Mouse (Mus musculus) skeletal muscle tissue, adult 2 months (tissue): Measurements from ENCODE around the gene Nupl1.
A peak's percentile ranks its signal among the peaks of the same experiment; 100 is the strongest.

Experiments used
- DNase-seq: peaks from one replicate; pipeline ENCODE4 v3.0.0-alpha.2; 2012; ENCODE audit warnings: low read depth, low spot score

Gene Nupl1

DNA sequence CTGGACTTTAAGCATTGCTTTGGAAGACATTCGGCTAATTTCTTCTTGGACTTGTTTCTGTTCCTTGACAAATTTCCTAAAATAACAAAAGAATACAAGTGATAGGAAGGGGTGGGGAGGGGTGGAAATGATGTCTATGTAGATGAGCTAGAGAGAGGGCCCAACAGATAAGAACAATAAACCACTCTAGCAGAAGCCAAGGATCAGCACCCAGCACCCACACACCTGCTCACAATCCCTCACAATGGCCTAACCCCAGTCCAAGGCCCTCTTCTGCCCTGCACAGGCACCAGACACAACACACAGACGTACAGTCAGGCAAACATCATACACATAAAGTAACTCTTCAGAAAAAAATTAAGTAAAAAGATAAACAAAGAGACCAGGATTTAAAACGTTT is 12.7 kb downstream of the Nupl1 start:
- no peak for DNase-seq

- no peak for DNase-seq
Observed at GRCm38 (mm10) chr14:60219886-60220285, 31.3 kb downstream of the Nupl1 start.

- DNase-seq, result no peak
Observed at GRCm38 (mm10) chr14:60217616-60218015, 33.6 kb downstream of the Nupl1 start.

GRCm38 (mm10) chr14:60216125-60216524 is 35.1 kb downstream of the Nupl1 start:
- DNase-seq, result no peak

DNA sequence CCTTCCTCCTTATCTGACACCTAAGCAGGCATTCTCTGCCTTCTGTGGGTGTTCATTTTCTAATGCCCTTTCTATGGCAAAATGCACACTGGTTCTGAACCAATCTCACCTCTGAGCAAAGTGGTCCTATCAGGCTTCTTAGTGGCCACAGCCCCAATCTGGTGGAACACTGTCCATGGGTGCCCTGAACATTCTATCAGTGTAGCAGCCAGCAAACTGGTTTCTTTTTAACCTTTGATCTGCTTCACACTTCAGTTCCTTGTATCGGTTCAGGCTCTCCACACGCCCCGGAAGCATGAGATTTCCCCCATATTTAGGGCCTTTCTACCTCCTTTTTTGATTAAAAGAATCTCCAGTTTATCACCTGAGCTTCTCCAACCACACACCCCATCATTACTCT is 36.2 kb downstream of the Nupl1 start:
- DNase-seq, result no peak

- no peak for DNase-seq
Observed at GRCm38 (mm10) chr14:60214040-60214439, 37.2 kb downstream of the Nupl1 start.

GRCm38 (mm10) chr14:60209166-60209565 is 42.1 kb downstream of the Nupl1 start:
- DNase-seq, result no peak

- DNase-seq, result no peak
Observed at GRCm38 (mm10) chr14:60204993-60205392, 46.2 kb downstream of the Nupl1 start.

DNA sequence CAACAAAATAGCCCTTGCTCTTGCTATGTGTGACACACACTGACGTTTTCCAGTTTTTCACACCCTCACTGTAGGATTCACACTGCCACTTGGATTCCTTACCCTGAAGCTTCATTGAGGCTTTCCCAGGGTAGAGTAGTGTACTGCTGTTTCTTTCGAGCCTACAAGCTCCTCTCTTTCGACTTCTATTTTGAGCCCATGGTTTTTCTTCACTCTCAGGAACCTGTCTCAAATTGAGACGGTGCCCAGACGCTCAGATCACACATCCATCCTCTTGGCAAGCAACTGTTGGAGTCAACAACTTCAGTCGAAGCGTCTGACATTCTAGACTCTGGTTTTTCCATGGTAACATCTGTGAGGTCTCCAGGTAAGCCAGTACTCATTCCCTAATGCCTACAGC is 54.3 kb downstream of the Nupl1 start, which contains the start of gene Atp8a2:
Atp8a2 (minus strand) TSS at position 296 of the 400 bp plus-strand sequence.
- DNase-seq, result peak; percentile 9

- no peak for DNase-seq
Observed at GRCm38 (mm10) chr14:60195999-60196398, 55.2 kb downstream of the Nupl1 start.

GRCm38 (mm10) chr14:60194606-60195005 is 56.6 kb downstream of the Nupl1 start:
- no peak for DNase-seq

DNA sequence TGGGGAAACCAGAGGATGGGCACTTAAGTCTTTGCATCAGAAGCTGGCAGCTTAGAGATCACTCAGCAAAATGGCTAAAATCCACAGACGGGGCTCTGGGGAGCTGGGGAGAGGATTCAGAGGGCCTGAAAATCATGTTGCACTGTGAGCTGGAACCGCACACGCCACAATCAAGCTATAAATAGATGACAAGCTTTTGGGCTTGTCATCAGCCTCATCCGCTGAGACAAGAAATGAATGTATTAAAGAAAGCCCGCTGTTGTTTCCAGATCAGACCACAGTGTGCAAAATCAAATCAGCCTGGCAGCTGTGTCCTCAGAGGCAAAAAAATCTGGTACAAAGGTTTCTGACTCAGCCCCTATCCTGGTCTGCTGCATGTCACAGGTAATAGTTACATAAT is 61.5 kb downstream of the Nupl1 start:
- DNase-seq, result no peak

GRCm38 (mm10) chr14:60188201-60188825 is 62.9 kb downstream of the Nupl1 start:
- DNase-seq, result no peak

- no peak for DNase-seq
Observed at GRCm38 (mm10) chr14:60181306-60181705, 69.9 kb downstream of the Nupl1 start.

- DNase-seq, result no peak
Observed at GRCm38 (mm10) chr14:60178571-60178955, 72.7 kb downstream of the Nupl1 start.

DNA sequence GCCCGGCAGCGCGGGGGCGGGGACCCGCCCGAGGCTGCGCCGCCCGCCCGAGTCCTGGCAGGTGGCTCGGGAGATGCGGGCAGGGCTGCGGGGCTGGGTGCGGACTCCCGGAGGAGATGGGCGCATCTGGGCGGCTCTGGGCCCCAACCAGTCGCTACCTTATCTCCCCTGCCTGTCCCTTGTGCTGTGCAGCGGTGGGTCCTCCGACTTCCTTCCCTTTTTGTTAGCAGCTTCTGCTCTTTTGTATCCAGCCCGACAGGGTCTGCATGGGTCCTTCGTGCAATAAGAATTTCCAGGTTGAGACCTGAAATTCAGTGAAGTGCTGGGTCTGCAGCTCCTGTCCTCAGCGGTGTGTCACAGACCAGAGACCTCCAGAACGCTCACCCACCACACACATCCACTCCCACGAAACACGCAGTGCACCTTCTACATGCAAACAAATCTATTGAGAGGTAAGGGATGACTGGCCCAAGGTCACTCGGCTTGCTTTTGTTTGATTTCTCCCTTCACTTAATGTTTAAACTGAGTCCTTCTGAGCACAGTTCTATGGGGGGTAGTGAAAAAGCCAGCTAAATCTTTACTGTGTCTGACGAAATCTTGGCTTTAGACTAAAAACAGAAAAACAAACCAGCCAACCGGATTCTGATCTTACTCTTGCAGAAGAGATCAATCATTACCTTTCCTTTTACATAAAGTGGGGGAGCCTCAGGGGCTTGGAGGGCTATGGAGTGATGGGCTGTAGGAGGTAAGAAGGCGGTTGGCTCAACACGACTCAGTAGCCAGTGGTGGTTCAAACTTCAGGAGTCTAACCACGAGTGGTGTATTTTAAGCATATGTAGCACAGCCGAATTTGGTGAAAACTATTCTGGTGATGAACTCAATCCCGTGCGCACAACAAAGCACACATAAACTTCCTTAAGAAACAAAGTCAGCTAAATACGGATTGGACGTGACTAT is 73.3 kb downstream of the Nupl1 start:
- DNase-seq, result no peak

GRCm38 (mm10) chr14:60176891-60177613 is 74.2 kb downstream of the Nupl1 start:
- no peak for DNase-seq

DNA sequence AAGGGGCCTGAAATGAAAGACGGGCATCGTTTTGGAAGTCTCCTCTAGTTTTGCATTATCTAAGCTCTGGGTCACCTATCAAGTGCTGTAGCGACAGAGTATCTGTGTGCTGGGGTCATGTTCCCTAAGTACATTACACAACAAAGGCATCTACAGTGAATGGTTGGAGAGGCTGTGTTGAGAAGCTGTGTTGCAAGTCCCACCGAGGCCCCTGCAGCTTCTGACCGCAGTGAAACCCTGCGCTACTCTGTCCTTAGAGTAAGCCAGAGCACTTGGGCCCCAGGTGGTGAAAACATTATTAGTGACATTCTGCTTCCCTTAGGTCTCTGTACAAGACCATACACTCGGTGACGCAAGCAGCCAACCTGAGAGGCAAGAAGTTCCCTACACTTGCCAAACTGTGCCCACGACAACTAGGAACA is 74.8 kb downstream of the Nupl1 start:
- DNase-seq, result no peak

GRCm38 (mm10) chr14:60172286-60173055 is 78.8 kb downstream of the Nupl1 start:
- no peak for DNase-seq

DNA sequence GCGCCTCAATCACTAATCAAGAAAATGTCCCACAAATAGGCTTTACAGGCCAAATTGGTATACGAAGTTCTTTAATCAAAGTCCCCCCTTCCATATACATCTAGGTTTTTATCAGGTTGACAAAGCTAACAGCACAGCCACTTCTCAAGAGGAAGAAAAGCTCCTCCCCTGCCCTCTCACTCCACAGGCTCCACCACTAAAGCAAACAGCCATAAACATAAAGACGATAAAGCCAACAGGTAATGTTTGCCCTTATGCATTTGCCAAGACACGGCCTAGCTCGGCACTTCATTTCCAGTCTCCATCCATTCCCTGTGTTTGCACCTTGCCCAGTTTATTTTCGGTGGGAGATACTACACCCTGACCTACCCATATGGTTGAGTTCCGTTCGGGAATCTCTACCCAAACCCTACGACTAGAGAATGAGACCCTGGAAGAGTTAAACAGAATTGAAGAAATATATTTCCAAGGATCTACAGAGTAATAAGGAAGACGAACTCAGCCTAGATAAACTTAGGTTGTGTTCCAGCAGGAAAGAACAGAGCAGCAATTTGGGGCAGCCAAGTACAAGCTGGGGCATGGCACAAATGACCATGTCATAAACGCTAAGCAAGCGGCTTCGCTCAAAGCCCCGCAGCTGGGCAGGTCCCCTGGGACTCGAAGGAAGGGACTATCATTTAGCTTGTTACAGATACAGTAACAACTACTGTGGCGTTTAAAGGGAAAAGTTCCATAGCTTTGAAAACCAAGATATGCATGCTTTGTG is 80.2 kb downstream of the Nupl1 start:
- peak; percentile 9 for DNase-seq

DNA sequence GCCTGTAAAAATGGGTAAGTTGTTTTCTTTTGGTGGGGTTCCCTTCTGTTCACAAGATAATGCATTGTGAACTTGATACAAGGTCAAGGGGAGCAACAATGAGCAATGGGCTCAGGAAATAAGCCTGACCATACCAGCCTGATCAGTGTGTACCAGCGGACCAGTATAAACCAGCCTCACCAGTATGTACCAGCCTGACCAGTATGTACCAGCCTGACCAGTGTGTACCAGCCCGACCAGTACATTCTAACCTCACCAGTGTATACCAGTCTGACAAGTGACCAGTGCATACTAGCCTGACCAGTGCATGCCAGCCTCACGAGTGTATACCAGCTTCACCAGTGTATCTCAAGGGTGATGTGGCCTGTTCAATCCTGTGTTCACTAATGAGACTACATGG is 87.9 kb downstream of the Nupl1 start:
- no peak for DNase-seq
